Mouse (Mus musculus): Measurements from ENCODE around the gene Phf23. TPM values are rescaled to one million over a fixed set of nuclear protein-coding genes. Genes with fewer than 3 reads are reported as not detected.
A peak's percentile ranks its signal among the peaks of the same experiment; 100 is the strongest.
"Not testable (repeated sequence)": the region's sequence is repeated elsewhere in the genome, so short reads cannot be mapped to it uniquely, and the experiment has no call there.

Gene Phf23
- polyA plus RNA-seq, 1 experiment from 2014 or later = 49.4 TPM

DNA sequence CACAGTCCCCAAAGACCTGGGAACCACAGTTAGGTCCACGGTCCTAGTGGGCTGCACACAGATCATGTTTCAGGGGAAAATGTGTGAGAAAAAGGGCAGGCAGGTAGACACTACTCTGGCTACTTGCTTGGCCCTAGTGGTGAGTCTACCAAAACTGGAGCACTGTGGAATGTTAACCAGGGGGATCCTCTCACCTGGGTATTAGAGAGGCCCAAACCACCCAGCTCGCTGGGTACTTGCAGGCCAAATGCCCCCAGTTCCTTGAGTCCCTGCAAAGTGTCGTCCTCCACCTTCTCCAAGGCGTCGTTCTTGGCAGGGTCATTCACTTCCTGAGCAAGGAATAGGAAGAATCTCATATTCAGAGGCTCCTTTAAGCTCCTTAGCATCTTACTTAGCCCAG, 18.5 kb downstream of the Phf23 start:
- H3K4me3 ChIP-seq (ENCODE audit: low read depth, low read length) = no peak overlapping the region

DNA sequence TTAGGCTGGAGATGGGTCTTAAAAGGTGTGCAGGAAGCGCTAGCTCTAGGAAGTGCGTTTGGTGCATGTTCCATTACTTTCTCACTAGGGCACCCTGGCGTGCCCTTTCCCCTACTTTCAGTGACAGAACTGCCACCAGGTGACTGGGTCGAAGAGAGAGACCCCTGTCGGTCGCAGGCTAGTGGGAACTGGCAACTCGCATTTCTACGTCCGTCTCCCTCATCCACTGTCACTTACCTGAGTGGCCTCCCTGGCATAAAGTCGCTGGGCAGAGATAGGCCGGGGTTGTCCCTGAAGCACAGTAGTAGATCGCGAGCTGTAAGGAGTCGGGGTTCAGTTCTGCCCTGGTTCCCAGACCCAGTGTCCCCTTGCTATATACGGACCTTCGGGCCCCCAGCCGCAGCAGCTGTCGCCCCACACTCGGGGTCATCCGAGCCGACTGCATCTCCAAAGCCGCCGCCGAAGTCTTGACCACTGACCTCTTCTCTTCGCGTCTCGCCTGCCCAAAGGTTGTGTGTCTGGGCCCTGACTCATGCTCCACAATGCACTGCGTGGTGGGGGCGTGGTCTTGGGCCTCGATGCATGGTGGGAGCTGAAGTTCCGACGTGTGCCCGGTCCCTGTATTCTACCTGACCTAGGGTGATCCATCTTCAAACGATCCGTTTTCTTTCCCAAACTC, 19.4 kb downstream of the Phf23 start, which contains the start of gene Acadvl:
Gene Acadvl (minus strand): TSS at position 532 of the 679 bp plus-strand sequence.
- peak within 1 kb of the TSS; percentile 80 for H3K4me2 ChIP-seq (ENCODE audit: low read length)
- no peaks in the 10 kb centered on the region for H3K27me3 ChIP-seq (replicated peaks; ENCODE audit: control insufficient read depth, insufficient read depth, low read length)
- WGBS = under 1% methylated on average over 35 of the region's 35 CpGs

More for the DNA sequence above, 18.5 kb downstream of the Phf23 start:
- 65% methylated on average over 5 of the region's 5 CpGs for WGBS
- DNase-seq (ENCODE audit: low spot score) (no peak), ATAC-seq (no peak)
- Histone ChIP-seq H3K9ac (ENCODE audit: low read length) (no peak overlapping the region), H3K27ac (ENCODE audit: low read depth, low read length) (no peak overlapping the region), H3K4me2 (ENCODE audit: low read length) (no peak overlapping the region), H3K9me3 (replicated peaks; ENCODE audit: control insufficient read depth, low read length) (no peaks in the 10 kb centered on the region), H3K36me3 (ENCODE audit: control insufficient read depth, insufficient read depth, low read length) (peaks cover 50% of the 10 kb centered on the region), H3K4me1 (ENCODE audit: control insufficient read depth, insufficient read depth, low read length) (peaks cover 12% of the 10 kb centered on the region), H3K27me3 (replicated peaks; ENCODE audit: control insufficient read depth, insufficient read depth, low read length) (no peaks in the 10 kb centered on the region)

DNA sequence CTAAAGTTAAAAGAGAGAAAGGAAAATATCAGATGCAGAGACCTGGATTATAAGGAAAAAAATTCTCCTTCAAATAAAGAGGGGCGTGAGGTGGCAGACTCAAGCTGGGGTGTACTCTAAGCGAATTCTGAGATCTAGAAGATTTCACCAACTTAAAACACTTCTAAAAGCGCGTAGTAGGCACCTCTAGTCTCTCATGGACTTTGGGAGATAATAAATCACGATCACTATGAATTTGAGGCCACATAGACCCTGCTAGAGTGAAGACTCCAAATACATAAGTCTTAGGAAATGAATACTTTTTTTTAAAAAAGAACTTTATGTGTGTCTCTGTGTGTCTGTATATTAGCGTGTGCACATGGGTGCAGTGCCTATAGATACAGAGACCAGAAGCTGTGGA, 20.1 kb downstream of the Phf23 start:
- Histone ChIP-seq H3K4me2 (ENCODE audit: low read length) (peak overlapping the region; percentile 80), H3K9ac (ENCODE audit: low read length) (peak overlapping the region; percentile 75), H3K4me3 (ENCODE audit: low read depth, low read length) (peak overlapping the region; percentile 45; the same call in 1 of the 2 replicates), H3K27me3 (replicated peaks; ENCODE audit: control insufficient read depth, insufficient read depth, low read length) (no peaks in the 10 kb centered on the region), H3K9me3 (replicated peaks; ENCODE audit: control insufficient read depth, low read length) (no peaks in the 10 kb centered on the region), H3K36me3 (ENCODE audit: control insufficient read depth, insufficient read depth, low read length) (peaks cover 34% of the 10 kb centered on the region), H3K4me1 (ENCODE audit: control insufficient read depth, insufficient read depth, low read length) (peaks cover 27% of the 10 kb centered on the region), H3K27ac (ENCODE audit: low read depth, low read length) (no peak overlapping the region)
- WGBS = 64% methylated on average over 6 of the region's 6 CpGs
- DNase-seq (ENCODE audit: low spot score) (no peak), ATAC-seq (no peak)

More for the DNA sequence above, 19.4 kb downstream of the Phf23 start, which contains the start of gene Acadvl:
- no peaks in the 10 kb centered on the region for H3K9me3 ChIP-seq (replicated peaks; ENCODE audit: control insufficient read depth, low read length)
- DNase-seq (ENCODE audit: low spot score) (peak; percentile 89), ATAC-seq (peak; percentile 81)
- H3K4me1 ChIP-seq (ENCODE audit: control insufficient read depth, insufficient read depth, low read length) = peaks cover 22% of the 10 kb centered on the region
- peak within 1 kb of the TSS; percentile 29; the same call in 1 of the 2 replicates for H3K27ac ChIP-seq (ENCODE audit: low read depth, low read length)
- peaks cover 41% of the 10 kb centered on the region for H3K36me3 ChIP-seq (ENCODE audit: control insufficient read depth, insufficient read depth, low read length)
- peak within 1 kb of the TSS; percentile 75 for H3K9ac ChIP-seq (ENCODE audit: low read length)
- H3K4me3 ChIP-seq (ENCODE audit: low read depth, low read length) = peak within 1 kb of the TSS; percentile 45

DNA sequence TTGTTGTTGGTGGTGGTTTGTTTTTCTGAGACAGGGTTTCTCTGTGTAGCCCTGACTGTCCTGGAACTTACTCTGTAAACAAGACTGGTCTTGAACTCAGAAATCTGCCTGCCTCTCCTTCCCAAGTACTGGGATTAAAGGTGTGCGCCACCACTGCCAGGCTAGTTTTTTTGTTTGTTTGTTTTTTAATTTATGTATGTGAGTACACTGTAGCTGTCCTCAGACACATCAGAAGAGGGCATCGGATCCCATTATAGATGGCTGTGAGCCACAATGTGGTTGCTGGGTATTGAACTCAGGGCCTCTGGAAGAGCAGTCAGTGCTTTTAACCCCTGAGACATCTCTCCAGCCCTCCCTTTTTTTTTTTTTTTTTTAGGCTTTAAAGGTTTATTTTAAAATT, 20.6 kb downstream of the Phf23 start:
- not testable (repeated sequence) for H3K4me3 ChIP-seq (ENCODE audit: low read depth, low read length); H3K9me3 ChIP-seq (replicated peaks; ENCODE audit: control insufficient read depth, low read length); ATAC-seq; H3K27me3 ChIP-seq (replicated peaks; ENCODE audit: control insufficient read depth, insufficient read depth, low read length); H3K4me2 ChIP-seq (ENCODE audit: low read length); H3K9ac ChIP-seq (ENCODE audit: low read length); H3K27ac ChIP-seq (ENCODE audit: low read depth, low read length); DNase-seq (ENCODE audit: low spot score)
- WGBS = 76% methylated on average over 2 of the region's 2 CpGs
- H3K4me1 ChIP-seq (ENCODE audit: control insufficient read depth, insufficient read depth, low read length) = peaks cover 27% of the 10 kb centered on the region
- peaks cover 29% of the 10 kb centered on the region for H3K36me3 ChIP-seq (ENCODE audit: control insufficient read depth, insufficient read depth, low read length)

DNA sequence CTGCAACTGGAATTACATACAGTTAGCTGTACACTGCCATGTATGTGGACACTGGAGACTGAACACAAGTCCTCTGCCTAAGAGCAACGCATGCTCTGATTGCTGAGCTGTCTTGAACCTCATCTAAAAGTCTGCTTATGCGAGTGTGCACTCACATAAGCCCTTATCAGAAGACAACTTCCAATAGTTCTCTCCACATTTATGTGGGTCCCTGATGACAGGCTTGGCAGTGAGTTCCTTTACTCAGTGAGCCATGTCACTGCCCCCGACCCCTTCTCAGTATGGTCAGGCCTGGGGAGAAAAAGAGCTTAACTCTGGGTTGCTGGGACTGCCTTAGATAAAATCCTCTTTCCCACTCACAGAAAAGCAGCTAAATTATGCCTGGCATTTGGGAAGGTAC, 21.1 kb downstream of the Phf23 start, which contains the start of gene Dlg4:
Gene Dlg4 (plus strand): TSS at position 274 of the 400 bp plus-strand sequence.
- peak within 1 kb of the TSS; percentile 79 for H3K4me2 ChIP-seq (ENCODE audit: low read length)
- peaks cover 24% of the 10 kb centered on the region for H3K36me3 ChIP-seq (ENCODE audit: control insufficient read depth, insufficient read depth, low read length)
- DNase-seq (ENCODE audit: low spot score) (no peak), ATAC-seq (no peak)
- 63% methylated on average over 3 of the region's 3 CpGs for WGBS
- no peaks in the 10 kb centered on the region for H3K9me3 ChIP-seq (replicated peaks; ENCODE audit: control insufficient read depth, low read length)
- peak within 1 kb of the TSS; percentile 94 for H3K9ac ChIP-seq (ENCODE audit: low read length)
- H3K27me3 ChIP-seq (replicated peaks; ENCODE audit: control insufficient read depth, insufficient read depth, low read length) = no peaks in the 10 kb centered on the region
- H3K4me3 ChIP-seq (ENCODE audit: low read depth, low read length) = peak within 1 kb of the TSS; percentile 66
- peak within 1 kb of the TSS; percentile 90; the same call in 1 of the 2 replicates for H3K27ac ChIP-seq (ENCODE audit: low read depth, low read length)
- peaks cover 27% of the 10 kb centered on the region for H3K4me1 ChIP-seq (ENCODE audit: control insufficient read depth, insufficient read depth, low read length)

DNA sequence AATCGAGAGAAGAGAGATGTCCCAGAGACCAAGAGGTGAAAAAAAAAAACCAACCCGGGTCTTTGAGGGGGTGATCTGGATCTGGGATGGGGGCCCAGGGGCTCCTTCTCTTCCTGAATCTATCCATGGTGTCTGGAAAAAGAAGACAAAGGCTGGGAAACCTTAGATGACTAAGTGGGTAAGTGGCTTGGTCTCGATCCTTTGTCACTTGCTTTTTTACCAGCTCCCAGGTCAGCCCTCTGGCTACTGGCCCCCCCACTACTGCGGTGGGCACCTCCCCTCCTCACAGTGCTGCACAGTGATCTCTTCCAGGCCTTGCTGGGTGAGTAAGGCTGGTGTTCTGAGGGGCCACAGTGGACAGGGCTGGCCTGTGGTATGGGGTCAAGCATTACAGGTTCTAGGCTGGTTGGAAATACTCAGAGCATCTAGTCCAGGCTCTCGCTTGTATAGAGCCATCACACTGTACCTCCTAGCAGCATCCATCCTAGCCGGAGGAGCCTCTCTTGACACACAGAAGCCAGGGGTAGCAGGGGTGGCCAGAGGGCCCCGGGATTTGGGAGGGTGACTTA, 21.7 kb downstream of the Phf23 start:
- H3K27ac ChIP-seq (ENCODE audit: low read depth, low read length) = peak overlapping the region; percentile 90; the same call in 1 of the 2 replicates
- peaks cover 31% of the 10 kb centered on the region for H3K4me1 ChIP-seq (ENCODE audit: control insufficient read depth, insufficient read depth, low read length)
- H3K27me3 ChIP-seq (replicated peaks; ENCODE audit: control insufficient read depth, insufficient read depth, low read length) = no peaks in the 10 kb centered on the region
- H3K9me3 ChIP-seq (replicated peaks; ENCODE audit: control insufficient read depth, low read length) = no peaks in the 10 kb centered on the region
- ATAC-seq = no peak
- peak overlapping the region; percentile 66; the same call in 1 of the 2 replicates for H3K4me3 ChIP-seq (ENCODE audit: low read depth, low read length)
- peaks cover 18% of the 10 kb centered on the region for H3K36me3 ChIP-seq (ENCODE audit: control insufficient read depth, insufficient read depth, low read length)
- WGBS = 35% methylated on average over 7 of the region's 7 CpGs
- no peak for DNase-seq (ENCODE audit: low spot score)
- peak overlapping the region; percentile 79 for H3K4me2 ChIP-seq (ENCODE audit: low read length)
- H3K9ac ChIP-seq (ENCODE audit: low read length) = peak overlapping the region; percentile 94

DNA sequence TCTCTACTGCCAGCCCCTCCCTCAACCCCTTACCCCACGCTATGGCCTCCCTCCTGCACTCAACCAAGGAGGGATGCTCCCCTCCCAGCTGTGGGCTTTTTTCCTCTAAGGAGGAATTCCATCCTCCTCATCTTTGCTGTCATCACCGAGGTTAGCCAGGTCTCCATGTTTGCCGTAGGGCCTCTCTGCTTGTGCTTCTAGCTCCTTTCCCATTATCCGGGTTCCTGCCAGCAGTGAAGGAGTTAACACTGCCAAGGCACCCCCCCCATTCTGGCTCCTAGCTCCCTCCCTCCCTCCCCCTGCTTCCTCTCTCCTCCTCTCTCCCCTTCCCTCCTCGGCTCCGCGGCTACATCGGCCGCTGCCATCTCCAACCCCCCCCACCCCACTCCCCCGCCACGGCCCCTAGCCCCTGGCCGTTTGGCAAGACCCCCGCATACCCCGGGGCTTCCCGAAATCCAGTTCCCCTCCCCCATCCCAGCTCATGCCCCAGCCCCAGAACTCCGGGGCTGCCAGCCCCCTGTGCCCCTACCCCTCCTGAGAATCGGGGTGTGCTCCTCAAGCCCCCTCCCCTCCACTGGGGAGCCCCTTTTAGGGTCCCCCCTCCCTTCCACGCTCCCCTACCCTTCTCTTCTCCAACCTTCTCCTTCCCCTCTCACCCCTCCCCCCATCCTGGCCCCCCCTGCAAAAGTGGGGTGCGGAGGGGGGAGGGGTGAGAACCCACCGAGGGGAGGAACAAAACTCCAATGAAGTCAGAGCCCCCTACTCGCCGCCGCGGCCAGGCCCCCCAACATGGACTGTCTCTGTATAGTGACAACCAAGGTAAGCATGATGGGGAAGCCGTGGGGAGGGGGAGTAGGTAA, 22.8 kb downstream of the Phf23 start:
- H3K27me3 ChIP-seq (replicated peaks; ENCODE audit: control insufficient read depth, insufficient read depth, low read length) = no peaks in the 10 kb centered on the region
- H3K9me3 ChIP-seq (replicated peaks; ENCODE audit: control insufficient read depth, low read length) = no peaks in the 10 kb centered on the region
- peak; percentile 94 for DNase-seq (ENCODE audit: low spot score)
- H3K4me3 ChIP-seq (ENCODE audit: low read depth, low read length) = peak overlapping the region; percentile 66
- peaks cover 40% of the 10 kb centered on the region for H3K4me1 ChIP-seq (ENCODE audit: control insufficient read depth, insufficient read depth, low read length)
- H3K36me3 ChIP-seq (ENCODE audit: control insufficient read depth, insufficient read depth, low read length) = peaks cover 9% of the 10 kb centered on the region
- under 1% methylated on average over 23 of the region's 25 CpGs for WGBS
- peak overlapping the region; percentile 90 for H3K27ac ChIP-seq (ENCODE audit: low read depth, low read length)
- peak overlapping the region; percentile 79 for H3K4me2 ChIP-seq (ENCODE audit: low read length)
- no peak for ATAC-seq
- peak overlapping the region; percentile 94 for H3K9ac ChIP-seq (ENCODE audit: low read length)

DNA sequence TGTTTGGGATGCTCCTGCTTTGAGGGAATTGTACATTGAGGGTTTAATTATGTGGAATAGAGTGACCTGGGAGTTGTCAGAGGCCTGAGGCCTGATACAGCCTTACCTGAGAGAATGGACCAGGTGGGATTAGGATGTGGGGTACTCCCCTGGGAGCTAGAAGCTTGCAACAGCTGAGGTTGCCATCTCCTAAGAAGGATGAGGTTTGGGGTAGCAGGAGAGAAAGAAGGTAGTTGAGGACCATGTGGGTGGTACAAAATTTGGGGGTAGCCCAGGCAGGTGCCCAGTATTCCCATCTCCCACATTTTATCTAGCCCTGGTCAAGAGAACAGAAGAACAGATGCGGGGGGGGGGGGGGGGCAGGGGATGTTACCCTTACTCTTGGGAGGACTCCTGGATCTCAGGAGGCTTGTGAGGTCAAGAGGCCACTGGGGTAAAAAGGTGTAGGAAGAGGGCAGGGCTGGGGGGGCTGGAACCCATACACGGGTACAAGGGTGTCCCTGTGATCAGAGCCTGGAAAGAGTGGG, 24.0 kb downstream of the Phf23 start:
- H3K4me3 ChIP-seq (ENCODE audit: low read depth, low read length) = peak overlapping the region; percentile 66
- peak overlapping the region; percentile 94 for H3K9ac ChIP-seq (ENCODE audit: low read length)
- H3K27me3 ChIP-seq (replicated peaks; ENCODE audit: control insufficient read depth, insufficient read depth, low read length) = no peaks in the 10 kb centered on the region
- ATAC-seq (no peak), DNase-seq (ENCODE audit: low spot score) (no peak)
- peak overlapping the region; percentile 79 for H3K4me2 ChIP-seq (ENCODE audit: low read length)
- no peaks in the 10 kb centered on the region for H3K36me3 ChIP-seq (ENCODE audit: control insufficient read depth, insufficient read depth, low read length)
- H3K4me1 ChIP-seq (ENCODE audit: control insufficient read depth, insufficient read depth, low read length) = peaks cover 49% of the 10 kb centered on the region
- H3K9me3 ChIP-seq (replicated peaks; ENCODE audit: control insufficient read depth, low read length) = no peaks in the 10 kb centered on the region
- peak overlapping the region; percentile 90 for H3K27ac ChIP-seq (ENCODE audit: low read depth, low read length)
- WGBS = 0% methylated on average over 1 of the region's 2 CpGs

Data from forebrain, embryonic 14.5 days (tissue).